Mouse (Mus musculus) bone marrow, adult 2 months (tissue): ENCODE data around the gene Tbc1d5.

Experiments
- CTCF ChIP-seq: fragments of 200-500 bp; IDR thresholded peaks from 2 replicates; pipeline ENCODE4 v1.5.1; 2011; ENCODE audit warnings: low read length, control low read depth; ENCODE audit not compliant: control insufficient read depth, insufficient read depth
- POLR2A ChIP-seq: fragments of 200-500 bp; IDR thresholded peaks from 2 replicates; pipeline ENCODE4 v1.6.1; 2011; ENCODE audit warnings: low read depth, mild to moderate bottlenecking, control low read depth, low read length, borderline replicate concordance; ENCODE audit not compliant: control insufficient read depth

- TF ChIP-seq CTCF (no peak), POLR2A (no peak)
Observed at GRCm38 (mm10) chr17:50802380-50802779, 376.8 kb downstream of the Tbc1d5 start.
